Mouse (Mus musculus): ENCODE data around the gene D17H6S53E.
A peak's percentile ranks its signal among the peaks of the same experiment; 100 is the strongest.

The D17H6S53E gene

DNA sequence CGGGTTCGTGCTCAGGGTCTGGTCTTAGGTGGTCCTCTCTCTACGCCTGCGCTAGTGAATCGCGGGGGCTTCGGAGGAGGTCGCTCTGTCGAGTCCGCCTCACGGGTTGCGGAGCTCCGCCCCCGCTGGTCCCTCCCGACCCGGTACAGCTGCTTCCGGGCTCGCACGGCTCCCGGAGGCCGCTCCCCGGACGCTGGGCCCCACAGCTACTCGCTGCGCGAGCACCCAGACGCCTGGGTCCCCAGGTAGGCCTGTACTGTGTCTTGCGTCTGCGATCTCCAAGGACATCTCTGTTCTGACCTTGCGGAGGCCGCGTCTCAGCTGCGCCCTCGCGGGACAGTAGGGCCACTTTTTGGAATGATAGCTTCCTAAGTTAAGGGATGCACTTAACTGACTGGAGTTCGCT lies at the start of gene D17H6S53E:
D17H6S53E (plus strand) TSS at position 168 of the 406 bp plus-strand sequence.
- peak; percentile 56 for DNase-seq (ENCODE audit: low spot score)

DNA sequence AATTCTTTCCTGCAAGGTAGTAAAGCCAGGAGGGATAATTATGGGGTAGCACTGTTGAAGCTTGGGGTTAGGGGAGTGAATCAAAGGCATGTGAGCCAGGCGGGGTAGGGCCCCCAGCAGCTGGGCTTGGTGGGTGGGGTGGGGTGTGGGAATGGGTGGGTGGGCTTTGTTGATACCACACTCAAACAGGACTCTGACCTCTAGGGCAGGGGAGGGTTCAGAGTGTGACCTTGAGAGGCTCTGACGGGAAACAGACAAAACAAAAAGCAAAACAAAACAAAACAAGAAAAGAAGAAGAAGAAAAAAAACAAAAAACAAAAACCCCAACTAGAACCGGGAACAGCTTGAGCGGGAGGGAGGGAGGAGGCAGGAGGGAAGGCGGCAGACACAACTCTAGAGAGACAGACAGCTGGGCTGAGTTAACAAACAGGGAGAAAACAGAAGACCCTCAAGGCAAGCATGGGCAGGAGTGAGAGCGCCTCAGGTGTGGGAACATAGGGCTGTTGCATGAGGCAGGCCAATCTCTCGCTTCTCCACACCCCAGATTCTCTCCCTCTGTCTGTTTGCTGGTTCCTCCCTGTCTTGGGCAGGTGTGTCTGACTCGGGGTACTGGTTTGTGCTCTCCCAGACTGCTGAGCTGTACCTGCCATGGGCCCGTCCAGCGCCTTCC lies 49.5 kb upstream of the D17H6S53E start, which contains the start of gene Ly6g6e:
Ly6g6e (plus strand) TSS at position 396 of the 670 bp plus-strand sequence.
- DNase-seq (ENCODE audit: low spot score) = no peak

DNA sequence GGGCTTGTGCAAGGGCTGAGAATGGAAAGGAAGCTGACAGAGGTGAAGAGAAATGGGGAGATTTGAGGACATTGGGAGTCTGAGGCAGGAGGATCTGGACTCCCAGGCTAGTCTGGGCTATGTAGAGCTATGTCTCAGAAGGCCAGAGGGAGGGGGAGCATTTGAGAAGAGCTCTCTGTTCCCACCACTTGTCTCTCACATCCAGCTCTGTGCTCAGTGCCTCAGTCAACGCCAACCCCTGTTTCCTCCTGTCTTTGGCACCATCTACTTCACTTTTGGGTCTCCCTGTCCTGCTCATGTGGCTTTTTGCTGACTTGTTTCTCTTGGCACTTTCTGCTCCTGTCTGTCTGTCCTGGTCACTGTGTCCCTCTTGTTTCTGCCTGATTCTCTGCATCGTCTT lies 48.9 kb upstream of the D17H6S53E start:
- no peak for DNase-seq (ENCODE audit: low spot score)

DNA sequence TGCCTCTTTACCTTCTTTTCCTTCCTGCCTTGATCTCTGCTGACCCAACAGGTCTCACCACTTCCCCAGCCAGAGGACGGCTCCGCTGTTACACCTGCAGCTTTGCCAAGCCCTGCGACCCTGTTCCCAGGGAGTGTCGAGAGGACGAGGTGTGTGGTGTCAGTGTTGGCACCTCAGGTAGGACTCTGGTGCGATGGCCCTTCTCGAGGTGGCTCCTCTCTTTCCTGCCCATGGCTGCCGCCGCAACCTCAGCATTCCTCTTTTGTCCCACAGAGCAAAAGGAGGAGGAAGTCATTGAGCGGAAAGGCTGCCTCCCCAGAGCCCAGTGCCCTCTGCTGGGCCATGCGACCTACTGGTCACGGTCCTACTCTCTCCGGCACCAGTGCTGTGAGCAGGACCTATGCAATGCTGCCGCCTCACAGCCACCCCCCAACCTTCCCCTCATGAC lies 48.4 kb upstream of the D17H6S53E start, which contains the start of gene Ly6g6d:
Ly6g6d (minus strand) TSS at position 280 of the 448 bp plus-strand sequence.
- DNase-seq (ENCODE audit: low spot score) = no peak

DNA sequence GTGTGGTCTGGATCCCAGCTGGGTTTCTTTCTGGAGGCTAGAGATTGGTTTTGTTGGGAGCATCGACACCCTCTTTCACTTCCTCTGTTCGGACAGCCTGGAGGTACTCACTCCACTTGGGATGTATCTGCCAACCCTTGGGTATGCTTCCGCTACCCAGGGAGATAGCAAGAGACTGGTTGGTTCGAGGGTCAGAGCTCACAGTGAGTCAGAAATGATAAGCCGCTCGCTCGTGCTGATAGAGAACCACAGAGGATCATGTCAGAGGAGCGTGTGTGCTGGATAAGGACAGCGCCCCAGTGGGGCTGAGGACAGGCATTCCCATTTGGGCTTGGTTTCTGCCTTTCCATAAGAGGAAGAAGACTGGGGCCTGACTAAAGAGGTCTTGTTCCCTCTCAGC lies 46.4 kb upstream of the D17H6S53E start:
- DNase-seq (ENCODE audit: low spot score) = no peak

DNA sequence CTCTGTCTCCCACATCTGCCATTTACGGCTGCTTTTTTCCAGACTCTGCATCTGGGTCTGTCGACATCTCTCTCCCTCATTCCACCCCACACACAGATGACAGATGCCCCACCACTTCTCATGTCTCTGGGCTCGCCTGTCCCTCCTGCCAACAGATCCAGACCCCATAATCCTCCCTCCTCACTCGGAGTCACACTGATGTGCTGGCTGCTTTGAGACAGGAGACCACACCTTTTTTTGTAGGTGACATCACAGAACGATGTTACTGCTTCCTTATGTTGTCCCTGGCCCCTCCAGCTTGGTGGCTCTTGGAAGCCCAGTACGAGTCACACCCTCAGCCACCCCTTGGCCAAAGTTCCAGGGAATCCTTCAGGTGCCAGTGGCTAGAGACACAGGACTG lies 45.9 kb upstream of the D17H6S53E start:
- DNase-seq (ENCODE audit: low spot score) = no peak

DNA sequence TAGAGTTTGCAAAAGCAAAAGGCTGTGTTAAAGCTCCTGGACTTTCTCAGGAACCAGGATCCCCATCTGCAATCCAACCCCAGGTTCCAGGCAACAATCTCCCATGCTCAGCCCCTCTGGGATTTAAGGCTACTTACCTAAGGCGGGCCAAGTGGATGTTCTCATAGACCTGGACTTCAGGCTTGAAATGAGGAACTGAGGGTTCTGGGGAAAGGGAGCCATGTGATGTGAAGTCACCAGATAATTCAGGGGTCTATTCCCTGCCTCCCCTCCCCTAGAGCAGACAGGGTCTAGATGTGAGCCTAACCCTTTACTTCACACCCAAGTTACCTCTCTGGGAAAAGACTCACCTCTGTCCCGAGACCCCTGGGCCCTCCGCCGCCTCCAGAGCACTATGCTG lies 45.5 kb upstream of the D17H6S53E start:
- no peak for DNase-seq (ENCODE audit: low spot score)

DNA sequence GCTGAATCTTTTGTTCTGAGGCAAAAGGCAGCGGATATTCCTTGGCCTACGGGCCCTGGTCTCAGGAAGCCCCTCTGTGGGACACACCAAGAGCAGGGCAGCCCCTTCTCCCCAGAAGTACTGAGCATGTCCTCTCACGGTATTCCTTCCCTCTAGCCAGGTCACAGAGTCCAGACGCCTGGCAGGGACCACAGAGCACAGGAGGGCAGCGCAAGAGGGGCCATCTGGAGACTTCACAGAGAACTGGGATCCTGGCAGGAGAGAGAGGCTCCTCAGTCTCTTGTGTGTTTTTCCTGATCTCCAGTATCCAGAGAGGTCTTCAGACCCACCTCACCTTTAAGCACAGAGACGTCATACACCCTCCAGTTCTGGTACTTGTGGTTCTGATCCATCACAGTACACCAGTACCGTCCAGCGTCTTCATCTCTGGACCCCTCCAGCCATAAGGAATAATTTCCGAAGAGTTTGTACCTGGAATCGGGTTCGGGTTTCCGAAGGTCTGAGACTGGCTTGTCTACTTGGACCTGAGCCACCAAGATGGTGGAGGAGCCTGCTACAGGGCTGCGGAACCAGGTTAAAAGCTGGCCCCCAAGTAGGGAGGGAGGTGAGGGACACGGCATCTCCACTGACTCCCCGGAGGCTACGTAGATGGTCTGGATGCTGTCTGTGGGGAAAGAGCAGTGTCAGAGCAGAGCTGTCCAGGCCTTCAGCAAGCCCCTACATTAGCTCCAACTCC lies 43.2 kb upstream of the D17H6S53E start:
- DNase-seq (ENCODE audit: low spot score) = no peak

DNA sequence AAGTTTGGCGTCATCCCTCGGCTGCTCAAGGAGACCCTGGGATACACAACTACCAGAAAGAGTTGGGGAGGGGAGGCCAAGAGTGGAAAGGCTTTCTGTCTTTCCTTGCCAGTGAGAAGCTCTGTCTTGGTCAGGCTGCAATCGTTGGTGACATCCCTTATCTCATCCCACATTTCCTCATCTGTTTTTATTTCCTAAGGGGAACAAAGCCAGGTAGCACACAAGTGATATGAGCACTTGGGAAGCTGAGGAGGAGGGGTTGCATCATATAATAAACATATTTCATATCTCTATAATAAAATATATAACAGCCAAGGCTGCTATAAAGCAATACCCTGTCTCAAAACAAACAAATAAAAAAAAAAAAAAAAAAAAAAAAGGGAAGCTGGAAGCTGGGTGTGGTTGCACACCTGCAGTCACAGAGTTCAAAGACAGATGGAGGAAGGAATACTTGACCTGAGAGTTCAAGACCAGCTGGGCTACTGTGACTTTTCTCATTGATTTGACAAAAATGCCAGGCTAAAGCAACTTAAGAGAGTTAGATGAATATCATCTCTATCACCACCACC lies 42.2 kb upstream of the D17H6S53E start:
- DNase-seq (ENCODE audit: low spot score) = no peak

DNA sequence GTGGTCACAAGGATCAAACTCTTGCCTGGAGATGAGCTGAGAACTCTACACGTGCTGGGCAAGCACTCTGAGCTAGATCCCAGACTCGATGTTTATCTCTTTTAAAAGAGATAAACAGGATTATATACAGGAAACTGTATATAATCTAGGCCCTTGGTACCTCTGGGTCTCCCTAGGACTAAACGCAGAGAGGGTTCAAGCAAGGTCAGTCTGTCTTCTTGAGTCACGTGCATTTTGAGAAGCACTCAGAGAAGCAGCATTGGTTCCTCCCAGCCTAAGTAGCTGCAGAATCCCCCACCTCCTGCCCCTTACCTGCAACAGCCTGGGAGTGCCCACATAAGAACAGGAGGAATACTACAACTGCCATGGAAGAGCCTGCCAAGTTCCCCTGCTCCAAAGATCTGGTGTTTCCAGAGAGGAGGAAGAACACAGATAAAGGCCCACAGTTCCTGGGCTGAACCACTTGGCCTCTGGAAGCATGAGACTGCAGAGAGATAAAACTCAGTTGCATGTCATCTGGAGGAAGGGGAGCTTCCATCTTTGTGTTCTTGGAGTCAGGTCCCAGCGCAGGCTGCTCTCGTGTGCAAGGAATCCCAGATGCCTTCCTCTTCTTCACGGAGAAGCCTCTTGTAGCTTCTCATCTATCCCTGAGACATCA lies 40.8 kb upstream of the D17H6S53E start, which contains the start of gene Ly6g6f:
Ly6g6f (minus strand) TSS at position 403 of the 658 bp plus-strand sequence.
- DNase-seq (ENCODE audit: low spot score) = no peak

DNA sequence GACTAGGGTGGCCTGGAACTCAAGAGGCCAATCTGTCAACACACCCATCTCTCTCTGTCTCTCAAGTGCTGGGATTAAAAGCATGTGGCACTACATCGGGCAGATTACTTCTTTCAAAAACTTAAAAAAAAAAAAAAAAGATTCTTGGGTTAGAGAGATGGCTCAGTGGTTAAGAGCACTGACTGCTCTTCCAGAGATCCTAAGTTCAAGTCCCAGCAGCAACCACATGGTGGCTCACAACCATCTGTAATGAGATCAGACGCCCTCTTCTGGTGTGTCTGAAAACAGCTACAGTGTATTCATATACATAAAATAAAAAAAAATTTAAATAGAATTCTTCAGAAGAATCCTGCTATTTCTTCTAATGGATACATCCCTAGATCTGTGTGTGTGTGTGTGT lies 38.0 kb upstream of the D17H6S53E start:
- no peak for DNase-seq (ENCODE audit: low spot score)

DNA sequence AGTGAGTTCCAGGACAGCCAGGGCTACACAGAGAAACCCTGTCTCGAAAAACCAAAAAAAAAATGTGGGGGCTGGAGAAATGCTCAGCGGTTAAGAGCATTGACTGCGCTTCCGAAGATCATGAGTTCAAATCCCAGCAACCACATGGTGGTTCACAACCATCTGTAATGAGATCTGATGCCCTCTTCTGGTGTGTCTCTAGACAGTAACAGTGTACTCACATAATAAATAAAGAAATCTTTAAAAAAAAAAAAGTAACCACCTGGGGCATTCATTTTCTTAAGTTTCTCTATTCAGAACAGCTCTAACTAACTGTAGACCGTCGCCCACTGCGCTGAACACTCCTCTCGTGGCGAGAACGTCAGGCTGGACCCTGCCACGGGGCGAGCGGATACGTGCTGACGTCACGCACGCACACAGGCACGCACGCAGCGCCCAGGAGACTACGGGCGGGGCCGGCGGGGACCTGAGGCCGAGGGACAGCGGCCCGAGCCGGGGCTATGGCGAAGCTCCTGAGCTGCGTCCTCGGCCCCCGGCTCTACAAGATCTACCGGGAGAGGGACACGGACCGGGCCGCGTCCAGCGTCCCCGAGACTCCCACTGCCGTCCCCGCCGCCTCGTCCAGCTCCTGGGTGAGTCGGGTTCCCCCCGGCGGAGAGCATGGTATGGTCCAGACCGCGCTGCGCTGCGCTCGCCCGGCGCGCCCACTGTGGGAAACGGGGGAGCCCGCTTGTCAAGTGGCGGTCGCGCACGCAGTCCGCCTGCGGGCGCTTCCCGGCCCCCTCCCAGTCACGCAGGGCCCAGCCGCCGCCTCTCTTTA lies 37.1 kb upstream of the D17H6S53E start, which contains the start of gene Abhd16a:
Abhd16a (plus strand) TSS at position 439 of the 820 bp plus-strand sequence.
- peak; percentile 93 for DNase-seq (ENCODE audit: low spot score)

DNA sequence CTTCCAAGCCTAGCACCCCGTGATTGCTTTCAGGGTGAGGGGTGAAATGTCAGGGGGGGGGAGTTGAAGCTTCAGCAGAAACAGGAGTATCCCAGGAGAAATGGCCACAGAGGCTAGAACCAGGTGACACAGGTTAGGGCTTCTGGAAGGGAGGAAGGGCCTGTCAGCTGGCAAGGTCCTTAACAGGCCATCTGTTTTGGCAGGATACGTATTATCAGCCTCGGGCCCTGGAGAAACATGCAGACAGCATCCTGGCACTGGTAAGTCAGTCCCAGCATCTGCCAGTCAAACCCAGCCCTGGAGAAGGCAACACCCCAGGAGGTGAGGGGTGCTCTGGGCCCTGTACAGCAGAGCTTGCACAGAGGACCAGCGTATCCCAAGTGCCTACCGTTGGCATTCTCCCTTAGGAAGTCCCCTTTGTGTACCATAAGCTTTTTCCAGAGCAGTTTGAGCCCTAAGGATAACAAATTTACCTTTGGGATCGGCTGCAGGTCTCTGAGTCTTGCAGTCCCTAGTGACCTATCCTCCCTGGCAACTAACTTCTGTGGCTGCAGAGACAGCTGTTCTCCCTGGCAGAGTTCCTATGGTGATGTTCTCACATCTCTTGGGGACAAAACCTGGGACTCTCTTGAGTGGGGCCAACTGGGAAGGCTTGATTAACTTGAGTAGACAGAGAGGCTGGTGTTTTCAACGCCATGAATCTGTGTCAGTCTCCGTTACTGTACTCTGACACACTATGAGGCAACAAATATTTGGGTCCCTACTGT lies 35.8 kb upstream of the D17H6S53E start:
- no peak for DNase-seq (ENCODE audit: low spot score)

DNA sequence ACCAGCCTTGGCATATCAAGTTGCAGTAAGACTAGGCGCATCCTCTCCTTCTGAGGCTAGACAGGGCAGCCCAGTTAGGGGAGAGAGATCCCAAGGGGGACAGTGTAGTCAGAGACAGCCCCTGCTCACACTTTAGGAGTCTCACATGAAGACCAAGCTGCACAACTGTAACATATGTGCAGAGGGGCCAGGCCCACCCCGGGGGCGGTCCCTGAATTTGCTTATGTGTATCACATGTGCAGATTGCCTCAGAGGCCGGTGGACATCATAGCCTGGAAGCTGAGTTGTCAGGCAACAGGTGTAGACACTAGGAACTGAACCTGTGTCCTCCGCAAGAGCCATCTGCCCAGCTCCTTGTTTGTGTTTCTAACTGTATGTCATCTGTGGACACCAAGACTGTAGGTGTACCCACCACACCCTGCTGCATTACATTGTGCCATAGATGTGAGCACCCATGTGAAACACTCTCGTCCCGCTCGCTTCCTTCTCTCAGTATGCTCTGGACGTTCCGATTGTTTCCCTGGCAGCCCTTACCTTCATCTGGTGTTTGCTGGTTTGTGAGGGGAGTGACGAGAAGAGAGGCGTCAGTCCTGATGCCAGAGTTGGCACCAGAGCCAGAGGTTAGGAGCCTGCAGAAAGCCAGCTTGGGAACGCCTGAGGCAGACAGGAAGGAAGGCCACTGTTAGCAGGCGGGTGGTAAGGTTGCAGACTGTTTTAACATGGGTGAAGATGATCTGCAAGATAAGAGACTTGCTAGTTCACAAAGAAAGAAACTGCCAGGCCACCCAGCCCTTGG lies 33.6 kb upstream of the D17H6S53E start:
- DNase-seq (ENCODE audit: low spot score) = no peak

DNA sequence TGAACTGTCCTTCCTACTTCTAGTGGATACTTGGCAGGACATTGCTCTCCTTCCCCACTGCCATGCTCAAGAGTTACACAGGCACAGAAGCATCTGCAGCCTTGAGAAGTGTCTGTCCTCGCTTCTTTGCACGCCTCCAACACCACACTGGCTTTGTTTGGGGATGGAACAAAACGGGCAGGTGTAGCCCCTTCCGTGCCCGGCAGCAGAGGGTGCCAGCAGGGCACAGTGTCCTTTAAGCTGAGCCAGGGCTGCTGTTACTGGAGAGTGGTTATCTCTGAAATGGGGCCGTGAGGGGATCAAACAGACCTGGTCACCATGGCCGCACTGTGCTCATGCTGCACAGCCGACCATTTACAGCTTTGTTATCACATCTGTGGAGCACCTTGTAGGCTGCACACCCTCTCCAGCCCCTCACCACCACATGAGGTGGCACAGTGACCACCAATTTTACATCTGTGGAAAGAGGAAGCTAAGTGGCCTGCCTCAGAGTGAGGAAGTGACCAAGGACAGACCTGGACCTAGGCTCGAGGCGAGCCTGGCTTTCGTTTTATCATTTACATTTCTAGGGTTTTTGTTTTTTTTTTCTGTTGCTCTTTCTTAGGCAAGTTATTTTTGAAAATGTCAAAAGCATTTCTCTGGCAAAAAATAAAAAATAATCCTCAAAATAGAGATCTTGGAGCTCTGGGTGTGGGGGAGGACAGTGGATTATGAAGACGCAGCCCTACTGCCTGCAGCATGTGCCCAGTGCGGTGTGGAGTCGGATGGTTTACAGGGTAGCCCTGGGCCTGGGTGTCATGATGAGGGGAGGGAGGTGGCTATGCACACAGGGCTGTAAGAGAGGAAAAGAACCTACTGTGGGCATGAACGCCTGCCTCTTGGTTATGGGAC lies 31.5 kb upstream of the D17H6S53E start:
- no peak for DNase-seq (ENCODE audit: low spot score)

DNA sequence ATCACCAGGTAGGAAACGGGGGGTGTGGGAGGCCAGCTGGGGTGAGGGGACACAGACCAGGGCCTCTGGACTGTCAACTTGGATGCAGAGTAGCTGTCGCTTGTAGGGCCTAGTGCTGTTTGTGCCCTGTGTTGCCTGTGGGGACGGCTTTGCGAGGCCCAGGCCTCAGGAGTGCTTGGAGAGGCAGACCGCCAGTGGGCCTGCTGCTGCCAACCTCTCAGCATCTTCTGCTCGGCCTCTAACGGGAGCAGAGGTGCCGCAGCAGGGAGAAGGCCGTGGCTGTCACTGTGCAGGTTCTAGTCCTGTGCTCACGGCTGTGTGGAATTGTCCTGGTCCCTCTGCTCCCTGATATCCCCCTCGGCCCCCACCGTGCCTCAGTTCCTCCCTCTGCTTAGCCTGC lies 29.6 kb upstream of the D17H6S53E start:
- DNase-seq (ENCODE audit: low spot score) = no peak

DNA sequence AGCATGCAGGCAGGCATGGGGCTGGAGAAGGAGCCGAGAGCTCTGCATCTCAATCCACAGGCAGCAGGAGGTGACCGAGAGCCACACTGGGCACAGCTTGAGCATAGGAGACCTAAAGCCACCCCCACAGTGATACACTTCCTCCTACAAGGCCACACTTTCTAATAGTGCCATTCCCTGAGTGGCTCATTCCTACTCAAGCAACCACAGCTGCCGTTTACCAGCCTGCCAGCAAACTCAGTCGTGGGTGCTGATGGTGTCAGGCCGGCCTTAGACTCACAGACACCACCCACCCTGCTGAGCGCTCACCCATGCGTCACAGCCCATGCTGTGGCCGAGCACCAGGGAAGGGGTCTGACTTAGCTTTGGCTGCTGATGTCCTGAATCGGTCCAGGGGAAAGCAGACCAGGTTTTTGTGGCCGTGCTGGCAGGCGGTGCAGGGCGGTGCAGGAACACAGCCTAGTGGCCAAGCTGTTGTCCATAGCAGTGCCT lies 29.0 kb upstream of the D17H6S53E start:
- no peak for DNase-seq (ENCODE audit: low spot score)

DNA sequence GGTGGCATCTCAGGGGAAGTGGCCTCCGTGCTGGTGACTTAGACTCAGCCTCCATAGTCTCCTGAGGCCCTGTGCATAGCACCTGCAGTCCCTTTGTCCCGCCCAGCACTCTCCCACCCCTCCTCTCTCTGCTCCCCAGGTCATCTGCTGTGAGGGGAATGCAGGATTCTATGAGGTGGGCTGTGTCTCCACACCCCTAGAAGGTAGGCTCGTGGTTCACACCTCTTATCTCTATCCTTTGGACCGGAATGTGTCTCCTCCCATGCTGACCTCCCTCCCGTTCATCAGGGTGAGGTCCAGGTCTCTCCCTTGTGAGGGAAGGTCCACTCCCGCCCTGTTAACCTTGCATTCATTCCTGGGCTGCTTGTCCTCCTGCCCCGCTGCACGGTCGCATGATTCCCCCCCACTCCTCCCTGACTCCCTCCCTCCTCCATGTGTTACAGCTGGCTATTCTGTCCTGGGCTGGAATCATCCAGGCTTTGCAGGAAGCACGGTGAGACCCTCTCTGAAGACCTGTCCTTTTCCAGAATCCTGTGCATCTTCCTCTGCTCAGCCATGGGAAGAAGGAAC lies 25.9 kb upstream of the D17H6S53E start:
- no peak for DNase-seq (ENCODE audit: low spot score)

Data from ovary, postnatal 10 days (tissue).